Mouse (Mus musculus) embryonic facial prominence, embryonic 11.5 days (tissue): Measurements from ENCODE around the gene Capn15. TPM values are rescaled to one million over a fixed set of nuclear protein-coding genes. Genes with fewer than 3 reads are reported as not detected.

ENCODE experiments used
- ATAC-seq: fragments of 200-750 bp; cut with Nextera tagmentation; replicated peaks from 2 replicates; pipeline ENCODE4 v1.8.0; 2017; ENCODE audit warnings: low read depth; ENCODE audit not compliant: insufficient number of reproducible peaks, low FRiP score, low TSS enrichment
- DNase-seq: peaks from one replicate; pipeline ENCODE4 v3.0.0-alpha.2; 2015; ENCODE audit warnings: low spot score
- H3K27ac ChIP-seq: fragments of 300-500 bp; sonication (generic); replicated peaks from 2 replicates; pipeline ENCODE4 v1.5.1; 2014; ENCODE audit warnings: mild to moderate bottlenecking, low read depth, low read length, control low read depth
- H3K27me3 ChIP-seq: fragments of 300-500 bp; sonication (generic); 2 replicates; pipeline ENCODE4 v1.6.1; 2014; ENCODE audit warnings: mild to moderate bottlenecking, low read length, moderate library complexity, mixed read lengths; ENCODE audit not compliant: control insufficient read depth, insufficient read depth
- H3K36me3 ChIP-seq: fragments of 300-500 bp; sonication (generic); replicated peaks from 2 replicates; pipeline ENCODE4 v1.6.1; 2014; ENCODE audit warnings: low read depth, mild to moderate bottlenecking, low read length, moderate library complexity, mixed read lengths; ENCODE audit not compliant: control insufficient read depth, insufficient read depth
- H3K4me1 ChIP-seq: fragments of 300-500 bp; sonication (generic); 2 replicates; pipeline ENCODE4 v1.6.1; 2014; ENCODE audit warnings: low read length, mixed read lengths; ENCODE audit not compliant: control insufficient read depth, insufficient read depth
- H3K4me2 ChIP-seq: fragments of 300-500 bp; sonication (generic); 2 replicates; pipeline ENCODE4 v1.6.1; 2014; ENCODE audit warnings: low read depth, mild to moderate bottlenecking, control low read depth, low read length, moderate library complexity
- H3K4me3 ChIP-seq: fragments of 300-500 bp; sonication (generic); 2 replicates; pipeline ENCODE4 v1.5.1; 2014; ENCODE audit warnings: low read depth, low read length, control low read depth
- H3K9ac ChIP-seq: fragments of 300-500 bp; sonication (generic); replicated peaks from 2 replicates; pipeline ENCODE4 v1.6.1; 2014; ENCODE audit warnings: mild to moderate bottlenecking, control low read depth, low read length
- H3K9me3 ChIP-seq: fragments of 300-500 bp; sonication (generic); replicated peaks from 2 replicates; pipeline ENCODE4 v1.6.1; 2016; ENCODE audit warnings: mild to moderate bottlenecking, low read length, inconsistent platforms, mixed read lengths; ENCODE audit not compliant: control insufficient read depth
- WGBS: fragments of 180-500 bp; shearing (Covaris S2); extraction: QIAGEN DNeasy Blood & Tissue Kit; methylation state at CpG from one replicate; pipeline ENCODE4 v1.1.7; 2014; 5-methylcytosine and 5-hydroxymethylcytosine counted together
- polyA plus RNA-seq: library from polyadenylated mRNA; unstranded; fragments of >200 nt; fragmentation: Nextera tagmentation; extraction: Ambion mirVana; gene quantifications from 2 replicates; pipeline ENCODE4 v1.2.1, GENCODE M21; 2014

Gene Capn15
- polyA plus RNA-seq, 1 experiment from 2014 or later: 20.2 TPM

GRCm38 (mm10) chr17:25990331-25990730 is 4.7 kb upstream of the Capn15 start:
- ATAC-seq (no peak), DNase-seq (no peak)
- Histone ChIP-seq H3K9ac (no peak overlapping the region), H3K4me3 (no peak overlapping the region), H3K4me2 (no peak overlapping the region), H3K4me1 (no peaks in the 10 kb centered on the region), H3K27me3 (no peaks in the 10 kb centered on the region), H3K27ac (no peak overlapping the region), H3K36me3 (peaks cover 17% of the 10 kb centered on the region), H3K9me3 (no peaks in the 10 kb centered on the region)
- 93% methylated on average over 5 of the region's 5 CpGs for WGBS

GRCm38 (mm10) chr17:25984556-25985305 is 865 bp downstream of the Capn15 start:
- Histone ChIP-seq H3K27me3 (no peaks in the 10 kb centered on the region), H3K9ac (peak overlapping the region; percentile 93), H3K36me3 (peaks cover 4% of the 10 kb centered on the region), H3K27ac (peak overlapping the region; percentile 84), H3K4me1 (no peaks in the 10 kb centered on the region; the same call in 1 of the 2 replicates), H3K9me3 (no peaks in the 10 kb centered on the region), H3K4me2 (peak overlapping the region; percentile 86), H3K4me3 (peak overlapping the region; percentile 86)
- DNase-seq (peak; percentile 8), ATAC-seq (peak; percentile 19)
- WGBS: 12% methylated on average over 17 of the region's 17 CpGs

- DNase-seq (no peak), ATAC-seq (no peak)
- H3K4me1 ChIP-seq: no peaks in the 10 kb centered on the region; the same call in 1 of the 2 replicates
- no peaks in the 10 kb centered on the region for H3K36me3 ChIP-seq
- peak overlapping the region; percentile 86 for H3K4me3 ChIP-seq
- H3K9ac ChIP-seq: no peak overlapping the region; the same call in 1 of the 2 replicates
- H3K27me3 ChIP-seq: no peaks in the 10 kb centered on the region
- H3K4me2 ChIP-seq: no peak overlapping the region
- no peaks in the 10 kb centered on the region for H3K9me3 ChIP-seq
- WGBS: 96% methylated on average over 1 of the region's 1 CpGs
- no peak overlapping the region for H3K27ac ChIP-seq
Measured at GRCm38 (mm10) chr17:25984066-25984465, 1.5 kb downstream of the Capn15 start.

- Histone ChIP-seq H3K27me3 (no peaks in the 10 kb centered on the region), H3K4me2 (no peak overlapping the region), H3K4me3 (no peak overlapping the region), H3K9ac (no peak overlapping the region), H3K36me3 (no peaks in the 10 kb centered on the region), H3K27ac (no peak overlapping the region), H3K9me3 (no peaks in the 10 kb centered on the region), H3K4me1 (no peaks in the 10 kb centered on the region; the same call in 1 of the 2 replicates)
- WGBS: 85% methylated on average over 3 of the region's 3 CpGs
- no peak for DNase-seq
- ATAC-seq: no peak
Measured at GRCm38 (mm10) chr17:25982913-25983312, 2.7 kb downstream of the Capn15 start.

- no peak for DNase-seq
- Histone ChIP-seq H3K4me3 (no peak overlapping the region), H3K4me1 (no peaks in the 10 kb centered on the region; the same call in 1 of the 2 replicates), H3K27ac (no peak overlapping the region), H3K4me2 (no peak overlapping the region), H3K36me3 (no peaks in the 10 kb centered on the region; the same call in 1 of the 2 replicates), H3K9ac (no peak overlapping the region), H3K27me3 (no peaks in the 10 kb centered on the region), H3K9me3 (no peaks in the 10 kb centered on the region)
- WGBS: 94% methylated on average over 5 of the region's 5 CpGs
- ATAC-seq: no peak
Measured at GRCm38 (mm10) chr17:25980854-25981253, 4.7 kb downstream of the Capn15 start.

GRCm38 (mm10) chr17:25979829-25980738 is 5.5 kb downstream of the Capn15 start:
- no peak for ATAC-seq

GRCm38 (mm10) chr17:25970954-25971707 is 14.5 kb downstream of the Capn15 start:
- WGBS: 90% methylated on average over 4 of the region's 4 CpGs
- no peak overlapping the region for H3K27ac ChIP-seq
- DNase-seq (no peak), ATAC-seq (no peak)
- no peak overlapping the region for H3K4me2 ChIP-seq
- no peaks in the 10 kb centered on the region for H3K27me3 ChIP-seq
- no peak overlapping the region for H3K4me3 ChIP-seq
- no peak overlapping the region for H3K9ac ChIP-seq
- H3K4me1 ChIP-seq: no peaks in the 10 kb centered on the region
- no peaks in the 10 kb centered on the region for H3K9me3 ChIP-seq
- H3K36me3 ChIP-seq: no peaks in the 10 kb centered on the region; the same call in 1 of the 2 replicates

More at GRCm38 (mm10) chr17:25979829-25980738, 5.5 kb downstream of the Capn15 start:
- 84% methylated on average over 5 of the region's 5 CpGs for WGBS
- Histone ChIP-seq H3K9ac (no peak overlapping the region), H3K36me3 (no peaks in the 10 kb centered on the region; the same call in 1 of the 2 replicates), H3K9me3 (no peaks in the 10 kb centered on the region), H3K4me3 (no peak overlapping the region), H3K4me2 (no peak overlapping the region), H3K27me3 (no peaks in the 10 kb centered on the region), H3K27ac (no peak overlapping the region), H3K4me1 (no peaks in the 10 kb centered on the region; the same call in 1 of the 2 replicates)
- peak; percentile 5 for DNase-seq
